Mouse (Mus musculus): ENCODE data around the gene Necap2.
A peak's percentile ranks its signal among the peaks of the same experiment; 100 is the strongest.

Gene Necap2

DNA sequence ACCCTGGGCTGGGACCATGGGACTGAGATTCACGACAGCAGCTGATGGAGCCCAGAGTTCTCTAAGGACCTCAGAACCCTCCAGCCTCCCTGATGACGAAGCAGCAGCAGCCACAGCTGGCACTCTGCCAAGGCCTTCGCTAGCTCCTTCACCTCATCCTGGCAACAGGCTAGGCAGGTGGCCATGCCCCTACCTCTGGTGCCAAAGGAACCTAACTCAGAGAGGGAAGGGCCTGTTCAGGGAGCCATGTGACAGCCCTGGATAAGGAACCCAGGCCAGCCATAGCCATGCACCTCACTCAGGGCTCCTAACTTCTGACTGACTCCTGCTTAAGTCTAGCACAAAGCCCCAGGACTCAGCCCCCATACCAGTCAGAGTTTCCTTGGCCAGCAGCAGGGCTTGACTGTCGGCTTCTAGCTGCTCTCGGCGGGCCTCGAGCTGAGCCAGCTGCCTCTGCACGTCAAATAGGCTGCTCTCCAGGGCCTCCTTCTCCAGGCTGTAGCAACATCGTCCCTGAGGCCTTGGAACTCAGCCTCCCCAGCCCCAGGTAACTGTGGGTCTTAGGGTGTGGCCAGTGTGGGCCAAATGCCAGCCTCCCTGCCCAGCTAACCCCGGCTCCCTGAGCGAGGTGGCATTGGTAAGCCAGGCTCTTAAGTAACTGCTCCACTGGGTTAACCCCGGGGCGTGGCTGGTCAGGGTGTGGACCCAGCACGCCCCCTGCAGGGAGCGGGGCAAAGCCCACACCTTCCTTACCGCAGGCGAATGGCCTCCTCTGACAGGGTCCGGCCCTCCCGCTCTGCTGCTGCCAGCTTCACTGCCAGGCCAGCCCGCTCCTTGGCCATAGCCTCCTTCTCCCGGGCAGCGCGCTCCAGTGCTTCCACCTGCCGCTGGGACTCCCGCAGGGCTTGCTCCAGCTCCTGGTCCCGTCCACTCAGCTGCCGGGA, 44.3 kb downstream of the Necap2 start:
- DNase-seq (ENCODE audit: low spot score in 2 of 2) = no peak

DNA sequence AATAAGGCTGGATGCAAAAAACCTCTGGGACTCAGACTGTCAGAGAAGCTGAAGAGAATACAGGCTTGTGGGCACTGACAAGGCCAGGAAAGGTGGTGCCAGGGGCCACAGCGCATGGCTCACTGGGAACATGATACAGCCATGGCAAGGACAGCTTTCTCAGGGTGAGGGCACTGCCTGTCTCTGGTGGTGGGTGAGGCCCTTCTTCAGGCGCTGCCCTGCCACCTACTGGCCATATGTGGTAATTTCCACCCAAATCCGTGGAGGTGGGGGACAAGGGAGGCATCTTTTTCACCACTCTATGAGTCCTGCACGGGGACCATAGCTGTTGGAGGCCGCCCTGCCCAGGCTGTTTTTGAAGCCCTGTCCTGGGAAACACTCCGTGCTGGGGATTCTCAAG, 46.4 kb downstream of the Necap2 start:
- peak; percentile 77 to 86 for DNase-seq (ENCODE audit: low spot score in 2 of 2)

GRCm38 (mm10) chr4:141030541-141031206, 47.5 kb downstream of the Necap2 start:
- DNase-seq (ENCODE audit: low spot score in 2 of 2) = no peak

DNA sequence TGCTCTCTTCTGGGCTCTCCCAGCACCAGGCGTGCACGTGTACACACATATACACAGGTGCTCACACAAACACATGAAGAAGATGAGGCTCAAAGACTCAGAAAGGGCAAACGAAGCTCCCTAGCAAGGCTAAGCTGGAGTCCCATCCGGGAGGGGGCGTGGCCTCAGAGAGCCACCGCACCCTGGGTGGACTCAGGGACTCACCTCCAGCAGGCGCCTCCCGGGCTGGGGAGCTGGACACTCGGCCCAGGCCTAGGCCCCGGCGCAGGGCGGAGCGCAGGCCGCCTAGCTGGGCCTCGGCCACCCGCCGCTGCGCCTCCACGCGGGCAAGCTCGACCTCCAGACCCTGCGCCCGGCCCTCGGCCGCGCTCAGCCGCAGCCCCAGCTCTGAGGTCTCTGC, 53.2 kb downstream of the Necap2 start:
- DNase-seq (ENCODE audit: low spot score in 2 of 2) = no peak

- no peak for DNase-seq (ENCODE audit: low spot score in 2 of 2)
Observed at GRCm38 (mm10) chr4:141024052-141024451, 54.1 kb downstream of the Necap2 start.

- DNase-seq (ENCODE audit: low spot score in 2 of 2) = no peak
Observed at GRCm38 (mm10) chr4:141021614-141021929, 56.6 kb downstream of the Necap2 start.

DNA sequence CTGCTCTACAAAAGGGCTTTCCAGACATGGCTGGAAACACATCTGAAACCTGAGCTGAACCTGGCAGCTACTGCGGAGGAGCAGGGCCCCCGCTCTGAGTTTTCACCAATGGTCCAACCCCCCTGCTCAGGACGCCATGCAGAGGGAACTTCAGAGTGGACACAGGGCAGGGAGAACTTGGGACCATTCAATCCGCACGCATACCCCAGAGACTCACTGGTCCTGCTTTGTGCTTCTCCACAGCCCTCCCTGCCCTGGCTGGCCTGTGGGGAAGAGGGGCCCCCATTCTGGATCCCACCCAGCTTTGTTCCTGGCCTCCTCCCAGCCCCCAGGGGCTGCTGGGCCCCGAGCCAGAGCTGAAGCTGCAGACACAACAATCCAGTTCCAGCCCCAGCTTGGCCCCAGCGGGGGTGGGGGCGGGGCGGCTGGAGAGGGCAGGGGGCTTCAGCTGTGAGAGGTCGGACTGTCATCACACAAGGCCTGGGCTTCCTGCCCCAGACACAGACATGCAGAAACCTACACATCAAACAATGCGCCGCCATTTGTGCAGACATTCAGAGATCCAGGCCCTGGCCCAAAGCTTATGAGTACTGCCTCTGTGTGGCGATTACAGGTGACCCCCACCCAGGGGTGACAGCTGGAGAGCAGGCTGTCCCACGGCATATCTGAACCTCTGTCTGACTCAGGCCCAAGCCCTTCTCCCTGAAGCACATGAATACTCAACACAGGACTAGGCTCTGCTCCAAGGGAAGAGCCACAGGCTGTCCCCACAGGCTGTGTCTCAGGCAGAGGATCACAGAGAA, 57.1 kb downstream of the Necap2 start:
- peak; percentile 76 for DNase-seq (ENCODE audit: low spot score in 2 of 2)

DNA sequence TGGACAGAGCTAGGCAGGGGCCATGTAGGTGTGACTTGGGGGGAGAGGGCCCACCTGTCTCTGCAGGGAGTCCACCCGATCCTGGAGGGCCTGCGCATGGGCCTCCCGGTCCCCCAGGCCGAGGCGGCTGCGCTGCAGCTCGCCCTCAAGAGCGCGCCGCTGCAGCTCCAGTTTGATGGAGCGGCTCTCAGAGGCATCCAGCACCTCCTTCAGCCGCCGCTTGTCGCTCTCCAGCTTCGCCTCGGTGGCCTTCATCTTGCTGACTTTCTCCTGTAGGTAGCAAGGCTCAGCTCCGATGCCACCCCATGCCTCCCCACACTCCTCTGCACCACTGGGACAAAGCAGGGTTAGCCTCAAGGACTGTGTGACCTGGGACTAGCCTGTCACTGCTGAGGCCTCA, 57.9 kb downstream of the Necap2 start:
- DNase-seq (ENCODE audit: low spot score in 2 of 2) = no peak

- peak in 1 of 2 experiments; percentile 38 for DNase-seq (ENCODE audit: low spot score in 2 of 2)
Observed at GRCm38 (mm10) chr4:141017657-141018436, 60.3 kb downstream of the Necap2 start.
